Mouse (Mus musculus) right cerebral cortex, adult 18-20 months (tissue): ENCODE data around the gene Prpf31.
A peak's percentile ranks its signal among the peaks of the same experiment; 100 is the strongest.
"Not testable (repeated sequence)": the region's sequence is repeated elsewhere in the genome, so short reads cannot be mapped to it uniquely, and the experiment has no call there.

Experiments
- DNase-seq: peaks from one replicate; pipeline ENCODE4 v3.0.0; 2022; ENCODE audit warnings: mixed read lengths

The Prpf31 gene

DNA sequence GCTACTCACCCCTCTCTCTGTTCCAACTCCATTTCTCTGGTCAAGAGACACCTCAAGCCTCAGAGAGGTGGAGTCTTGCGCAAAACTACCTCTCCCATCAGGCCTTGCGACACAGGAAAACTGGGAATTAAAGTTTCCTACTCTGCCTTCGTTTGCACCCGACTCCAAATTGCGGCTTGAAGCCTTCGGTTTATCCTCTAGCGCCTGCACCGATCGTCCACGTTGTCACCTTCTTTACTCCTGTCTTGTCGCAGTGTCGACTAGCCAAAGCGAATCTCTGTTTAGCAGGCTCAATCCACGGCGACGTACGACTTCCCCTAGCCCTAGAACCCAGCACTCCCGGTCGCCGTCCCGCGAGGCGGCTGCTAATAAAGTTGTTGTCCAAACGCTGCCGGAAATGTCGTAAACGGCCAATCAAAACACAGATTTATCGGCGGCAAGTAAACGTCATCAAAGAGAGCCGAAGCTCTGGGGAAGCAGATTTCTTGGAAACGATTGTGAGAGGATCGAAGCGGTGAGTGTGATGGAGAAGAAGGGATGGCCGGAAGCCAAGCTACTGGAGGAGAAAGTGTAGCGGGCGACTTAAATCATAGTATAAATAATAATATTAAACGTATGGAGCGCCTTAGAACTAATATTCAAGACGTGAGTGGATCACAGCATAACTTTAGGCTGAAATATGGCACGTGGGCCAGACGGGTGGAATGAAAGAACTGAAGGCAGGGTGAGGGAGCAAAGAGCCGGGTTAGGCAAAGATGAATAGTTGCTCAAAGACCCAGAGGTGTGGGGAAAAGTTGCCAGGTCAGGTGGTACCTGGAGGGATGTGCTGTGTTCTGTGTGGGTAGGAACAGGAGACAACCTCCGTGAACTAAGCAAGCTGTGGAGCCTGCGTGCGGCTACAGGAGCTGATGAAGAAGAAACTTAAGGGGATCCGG lies at the start of gene Prpf31, which contains the start of gene Tfpt:
Prpf31 (plus strand) TSS at position 443 of the 935 bp plus-strand sequence.
Tfpt (minus strand) TSS at position 387 of the 935 bp plus-strand sequence.
- DNase-seq: peak; percentile 95

GRCm38 (mm10) chr7:3580029-3580428 lies 49.8 kb upstream of the Prpf31 start:
- DNase-seq: no peak

GRCm38 (mm10) chr7:3585763-3586162 lies 44.0 kb upstream of the Prpf31 start:
- no peak for DNase-seq

- no peak for DNase-seq
These were observed 43.5 kb upstream of the Prpf31 start for GRCm38 (mm10) chr7:3586255-3586654.

DNA sequence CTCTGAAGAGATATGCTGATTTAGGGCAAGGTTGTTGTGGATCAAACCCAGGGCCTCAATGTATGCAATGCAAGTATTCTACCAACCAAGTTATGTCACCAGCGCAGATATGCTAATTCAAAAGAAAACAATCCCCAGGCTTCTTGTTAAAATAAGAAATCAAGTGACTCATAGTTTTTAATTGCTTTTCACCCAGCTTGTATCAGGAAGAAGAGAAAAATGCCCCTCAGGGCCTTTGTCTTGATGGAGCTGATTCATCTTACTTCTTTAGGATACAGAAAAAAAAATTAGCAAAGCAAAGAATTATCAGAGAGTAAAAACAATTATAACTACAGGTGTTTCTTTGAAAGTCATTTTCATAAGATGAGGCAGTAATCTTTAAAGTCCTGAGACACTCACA lies 42.5 kb upstream of the Prpf31 start:
- DNase-seq: no peak

GRCm38 (mm10) chr7:3590550-3590949 lies 39.2 kb upstream of the Prpf31 start:
- DNase-seq: no peak

GRCm38 (mm10) chr7:3591534-3591933 lies 38.3 kb upstream of the Prpf31 start:
- no peak for DNase-seq

GRCm38 (mm10) chr7:3593855-3594254 lies 35.9 kb upstream of the Prpf31 start:
- DNase-seq: no peak

GRCm38 (mm10) chr7:3594686-3595085 lies 35.1 kb upstream of the Prpf31 start:
- no peak for DNase-seq

- no peak for DNase-seq
These were observed 34.6 kb upstream of the Prpf31 start for GRCm38 (mm10) chr7:3595146-3595545.

DNA sequence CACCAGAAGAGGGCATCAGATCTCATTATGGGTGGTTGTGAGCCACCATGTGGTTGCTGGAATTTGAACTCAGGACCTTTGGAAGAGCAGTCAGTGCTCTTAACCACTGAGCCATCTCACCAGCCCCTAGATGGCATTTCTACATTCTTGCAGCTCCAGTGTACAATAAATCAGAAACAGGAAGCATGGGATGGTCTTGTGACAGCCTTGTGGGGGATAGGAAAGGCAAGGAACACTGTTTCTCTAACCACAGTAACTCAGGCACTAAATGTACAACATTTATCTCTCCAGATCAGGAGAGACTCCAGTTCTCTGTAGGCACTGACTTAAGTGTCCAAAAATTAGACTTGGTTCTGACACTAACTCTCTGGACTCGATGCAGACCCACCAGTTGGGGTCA lies 32.0 kb upstream of the Prpf31 start:
- not testable (repeated sequence) for DNase-seq

GRCm38 (mm10) chr7:3601119-3601518 lies 28.7 kb upstream of the Prpf31 start:
- peak; percentile 57 for DNase-seq

GRCm38 (mm10) chr7:3606798-3607197 lies 23.0 kb upstream of the Prpf31 start:
- no peak for DNase-seq

DNA sequence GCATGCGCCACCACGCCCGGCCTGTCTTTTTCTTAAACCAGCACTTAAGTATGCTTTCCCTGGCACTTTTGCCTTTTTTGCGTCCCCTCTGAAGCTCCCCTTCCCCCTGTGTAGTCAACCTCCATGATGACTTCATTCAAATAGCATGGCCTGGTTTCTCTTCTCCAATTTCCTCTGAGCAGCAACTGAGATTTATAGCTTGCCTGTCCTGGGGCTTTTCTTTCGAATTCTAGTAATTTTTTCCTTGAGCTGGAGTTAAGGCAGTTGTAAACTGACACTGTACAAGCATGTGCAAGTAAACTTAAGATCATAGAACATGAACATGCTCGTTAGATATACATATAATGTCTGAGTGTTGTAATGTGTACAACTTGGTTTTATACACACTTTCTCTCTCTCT lies 22.4 kb upstream of the Prpf31 start:
- no peak for DNase-seq

DNA sequence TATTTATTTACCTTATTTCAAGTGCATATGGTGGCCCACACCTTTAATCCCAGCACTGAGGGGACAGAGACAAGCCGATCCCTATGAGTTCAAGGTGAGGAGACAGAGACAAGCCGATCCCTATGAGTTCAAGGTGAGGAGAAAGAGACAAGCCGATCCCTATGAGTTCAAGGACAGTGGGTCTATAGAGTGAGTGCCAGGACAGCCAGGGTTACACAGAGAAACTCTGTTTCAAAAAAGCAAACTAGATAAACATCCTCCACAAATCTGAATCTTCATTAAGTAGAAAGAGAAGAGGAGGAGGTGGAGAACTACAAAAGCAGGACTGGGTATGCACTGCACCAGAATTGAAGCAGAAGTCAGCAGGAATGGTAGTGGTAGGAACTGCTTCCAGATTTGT lies 21.1 kb upstream of the Prpf31 start:
- DNase-seq: no peak

GRCm38 (mm10) chr7:3609082-3609481 lies 20.7 kb upstream of the Prpf31 start:
- DNase-seq: no peak

- no peak for DNase-seq
These were observed 19.3 kb upstream of the Prpf31 start for GRCm38 (mm10) chr7:3610437-3610836.

- no peak for DNase-seq
These were observed 18.8 kb upstream of the Prpf31 start for GRCm38 (mm10) chr7:3611006-3611405.

DNA sequence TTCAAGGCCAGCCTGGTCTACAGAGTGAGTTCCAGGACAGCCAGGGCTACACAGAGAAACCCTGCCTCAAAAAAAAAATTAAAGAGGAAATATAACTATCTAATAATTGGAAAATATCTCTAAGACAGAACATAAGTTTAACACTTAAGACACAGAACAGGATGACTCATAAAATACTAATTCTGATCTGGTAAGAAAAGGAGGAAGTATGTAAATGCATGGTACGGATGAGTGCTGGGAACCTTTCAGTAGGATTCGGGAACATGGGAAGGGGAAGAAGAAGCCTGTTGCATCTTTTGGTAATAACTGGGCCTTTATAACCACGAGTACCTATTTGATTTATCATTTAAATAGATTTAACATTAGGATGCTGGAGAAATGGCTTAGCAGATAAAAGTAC lies 15.8 kb upstream of the Prpf31 start:
- no peak for DNase-seq

DNA sequence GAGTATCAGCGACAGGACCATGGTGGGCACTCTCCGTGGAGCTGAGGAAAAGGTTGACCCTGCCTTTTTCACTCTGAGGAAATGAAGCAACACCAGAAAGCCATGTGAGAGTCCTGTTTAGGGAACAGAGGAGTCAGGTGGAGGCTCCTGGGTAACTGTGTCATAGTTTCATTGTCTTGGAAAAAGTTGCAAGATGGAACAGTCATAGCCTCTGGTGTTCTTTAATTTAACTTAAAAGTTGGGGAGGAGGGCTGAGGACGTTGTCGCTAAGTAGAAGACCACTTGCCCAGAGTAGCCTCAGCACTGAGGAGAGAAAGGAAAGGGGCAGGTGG lies 13.8 kb upstream of the Prpf31 start, which contains the start of gene Oscar:
Oscar (minus strand) TSS at position 101 of the 332 bp plus-strand sequence.
- DNase-seq: no peak

DNA sequence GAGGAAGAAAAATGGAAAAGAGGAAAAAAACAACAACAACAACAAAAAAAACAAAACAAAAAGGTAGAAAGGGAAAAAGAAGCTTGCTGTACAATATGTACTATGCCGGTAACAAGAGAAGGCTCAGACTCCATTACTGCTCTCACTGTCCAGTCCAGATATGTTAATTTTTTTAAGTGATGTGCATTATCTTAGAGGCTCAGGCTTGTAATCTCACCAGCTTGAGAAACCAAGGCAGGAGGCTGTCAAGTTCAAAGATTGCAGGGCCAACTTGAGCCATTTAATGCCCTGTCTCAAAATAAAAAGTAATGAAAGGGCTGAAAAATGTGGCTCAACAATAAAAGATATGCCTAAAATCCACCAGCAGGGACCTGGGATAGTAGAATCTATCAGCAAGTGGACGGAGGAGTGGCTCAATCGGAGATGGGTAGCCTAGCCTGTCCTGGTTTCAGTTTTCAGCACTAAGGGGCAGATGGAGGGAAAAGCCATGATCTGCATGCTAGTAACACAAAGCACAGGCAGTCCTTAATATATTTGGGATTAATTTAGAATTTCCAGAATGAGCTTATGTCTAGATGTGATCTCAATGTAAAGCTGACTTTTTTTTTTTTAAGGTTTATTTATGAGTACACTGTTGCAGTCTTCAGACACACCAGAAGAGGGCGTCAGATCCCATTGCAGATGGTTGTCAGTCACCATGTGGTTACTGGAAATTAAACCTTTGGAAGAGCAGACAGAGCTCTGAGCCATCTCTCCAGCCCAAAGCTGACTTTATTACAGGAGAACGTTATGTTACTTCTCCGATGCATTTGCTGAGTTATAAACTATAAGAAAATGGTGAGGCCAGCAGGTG lies 13.2 kb upstream of the Prpf31 start:
- DNase-seq: no peak

GRCm38 (mm10) chr7:3617242-3617995 lies 12.4 kb upstream of the Prpf31 start, which contains the start of gene Ndufa3:
Ndufa3 (plus strand) TSS chr7:3617373.
- DNase-seq: peak; percentile 93

DNA sequence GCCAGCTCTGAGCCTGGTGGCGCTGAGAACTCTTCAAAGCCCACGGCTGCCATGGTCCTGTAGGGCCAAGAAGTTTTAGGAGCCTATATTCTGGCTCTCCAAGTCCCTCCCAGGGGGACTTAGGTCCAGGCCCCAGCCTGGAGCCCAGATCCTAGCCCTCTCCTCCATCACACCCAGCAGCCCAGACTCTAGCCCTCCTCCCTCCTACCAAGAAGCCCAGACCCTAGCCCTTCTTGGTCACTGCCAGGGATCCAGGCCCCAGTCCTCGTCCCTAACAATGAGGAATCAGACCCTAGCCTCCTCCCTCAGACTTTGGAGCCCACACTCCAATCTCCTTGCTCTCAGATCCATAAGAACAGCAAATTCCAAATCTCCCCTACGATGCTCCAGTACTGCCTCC lies 755 bp upstream of the Prpf31 start:
- no peak for DNase-seq
